Mouse (Mus musculus) right cerebral cortex, adult 2 months (tissue): ENCODE results near the gene Dnaic2.

Experiments
- DNase-seq, 2 experiments: peaks; one replicate each; pipeline ENCODE4 v3.0.0; 2021 to 2022; ENCODE audit warnings: low spot score in 2 of 2

The Dnaic2 gene

GRCm38 (mm10) chr11:114747564-114748138 lies 20.4 kb downstream of the Dnaic2 start:
- no peak for DNase-seq

- peak in 1 of 2 experiments; percentile 26 for DNase-seq
Observed at GRCm38 (mm10) chr11:114764820-114765818, 37.9 kb downstream of the Dnaic2 start, which contains the start of gene Kif19a. Kif19a (plus strand) TSS chr11:114765388.

DNA sequence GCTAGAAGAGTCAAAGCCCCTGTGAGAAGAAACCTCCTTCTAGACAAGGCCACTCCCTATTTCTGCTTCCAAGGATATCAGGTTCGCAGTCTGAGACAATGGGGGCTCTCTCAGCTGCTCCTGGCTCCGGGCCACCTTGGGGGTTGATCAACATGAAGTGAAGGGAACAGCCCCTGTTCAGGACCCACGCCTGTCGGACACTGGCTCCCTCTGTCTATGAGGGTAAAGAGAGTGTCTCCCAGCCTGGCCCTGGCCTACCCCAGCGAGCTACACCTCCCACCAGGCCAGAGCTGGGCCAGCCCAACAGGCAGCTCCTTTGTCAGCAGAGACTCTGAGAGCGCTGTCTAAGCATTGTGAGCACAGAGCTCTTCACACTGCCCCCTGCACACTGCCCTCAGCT lies 42.7 kb downstream of the Dnaic2 start:
- DNase-seq, result no peak

DNA sequence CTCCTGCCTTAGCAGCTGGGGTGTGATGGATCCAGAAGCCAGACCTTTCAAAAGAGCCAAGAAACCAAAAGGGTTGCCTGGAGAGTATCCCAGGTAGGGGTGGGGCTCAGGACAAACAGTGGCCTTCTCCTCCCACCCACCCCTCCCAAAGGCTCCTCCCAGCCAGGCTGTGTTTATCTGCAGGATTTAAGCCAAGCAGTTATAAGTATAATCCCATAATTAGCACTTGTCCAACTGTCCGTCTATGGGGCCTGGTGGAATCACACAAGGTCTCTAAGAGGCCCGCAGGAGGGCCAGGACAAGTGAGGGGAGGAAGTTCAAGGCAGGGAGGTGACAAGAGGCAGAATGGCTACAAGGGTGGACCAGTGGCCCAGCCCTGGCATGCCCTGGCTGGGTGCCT lies 44.7 kb downstream of the Dnaic2 start:
- no peak for DNase-seq

DNA sequence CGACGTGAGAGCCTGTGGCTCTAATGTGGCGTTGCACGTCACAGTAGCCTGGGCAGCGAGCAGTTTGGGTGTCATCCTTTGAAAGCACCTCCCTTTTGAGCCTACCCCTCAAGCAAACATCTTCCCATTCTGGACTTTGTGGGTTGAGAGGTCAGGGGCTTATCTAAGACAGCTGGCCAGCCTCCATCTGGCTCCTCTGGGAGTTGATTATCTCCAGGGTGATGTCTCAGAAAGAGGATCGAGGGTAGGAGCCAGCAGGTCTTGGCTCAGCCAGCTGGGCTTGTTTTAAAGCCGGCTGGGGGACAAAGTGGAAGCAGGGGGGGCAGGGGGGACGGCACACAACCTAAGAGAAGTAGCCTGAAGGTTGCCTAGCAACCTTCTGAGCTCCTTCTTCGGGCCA lies 52.9 kb downstream of the Dnaic2 start:
- DNase-seq, result no peak

DNA sequence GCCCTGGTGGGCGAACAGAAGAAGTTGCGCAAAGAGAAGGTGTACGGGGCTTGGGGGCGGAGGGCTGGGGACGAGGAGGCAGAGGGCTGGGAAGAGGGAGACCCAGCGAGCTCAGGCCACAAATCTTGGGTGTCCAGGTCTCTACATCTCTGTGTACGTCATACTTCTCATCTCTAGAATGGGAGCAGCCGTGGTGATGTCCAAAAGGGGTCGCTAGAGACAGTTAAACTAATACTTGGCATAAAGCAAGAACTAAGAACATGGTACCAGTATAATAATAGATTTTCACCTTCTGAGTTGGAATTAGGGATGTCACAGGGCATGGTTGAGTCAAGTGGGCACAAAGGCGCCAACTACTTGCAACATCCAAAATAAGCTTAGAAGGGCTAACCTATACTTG lies 58.7 kb downstream of the Dnaic2 start:
- no peak for DNase-seq

DNA sequence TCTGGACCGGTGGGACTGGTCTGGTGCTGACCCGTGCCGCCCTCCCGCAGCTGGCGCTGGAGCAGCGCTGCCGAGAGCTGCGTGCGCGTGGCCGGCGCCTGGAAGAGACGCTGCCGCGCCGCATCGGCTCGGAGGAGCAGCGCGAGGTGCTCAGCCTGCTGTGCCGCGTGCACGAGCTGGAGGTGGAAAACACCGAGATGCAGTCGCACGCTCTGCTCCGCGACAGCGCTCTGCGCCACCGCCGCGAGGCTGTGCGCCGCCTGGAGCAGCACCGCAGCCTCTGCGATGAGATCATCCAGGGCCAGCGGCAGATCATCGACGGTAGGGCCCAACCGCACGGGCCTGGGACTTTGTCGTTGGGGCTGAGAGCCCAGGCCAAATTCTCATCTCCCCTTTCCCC lies 59.1 kb downstream of the Dnaic2 start:
- peak; percentile 66 to 72 for DNase-seq

DNA sequence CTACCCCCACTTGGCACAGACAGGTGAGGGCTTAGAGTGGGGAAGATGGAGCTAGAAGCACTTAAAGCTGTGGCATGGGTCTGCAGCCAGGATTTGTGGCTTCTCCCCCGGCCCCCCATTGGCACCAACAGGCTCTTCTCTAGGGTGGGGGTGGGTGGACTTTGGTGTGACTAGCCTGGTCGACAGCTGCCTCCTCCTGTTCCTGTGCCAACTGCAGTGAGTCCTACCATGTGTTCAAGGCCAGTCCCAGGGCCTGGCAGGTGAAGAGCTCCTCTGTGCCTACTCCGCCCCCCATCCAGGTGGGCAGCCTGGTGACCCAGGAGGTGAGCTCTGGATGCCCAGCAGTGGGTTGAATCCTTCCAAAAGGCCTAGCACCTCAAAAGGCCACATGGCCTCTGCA lies 60.4 kb downstream of the Dnaic2 start:
- no peak for DNase-seq

DNA sequence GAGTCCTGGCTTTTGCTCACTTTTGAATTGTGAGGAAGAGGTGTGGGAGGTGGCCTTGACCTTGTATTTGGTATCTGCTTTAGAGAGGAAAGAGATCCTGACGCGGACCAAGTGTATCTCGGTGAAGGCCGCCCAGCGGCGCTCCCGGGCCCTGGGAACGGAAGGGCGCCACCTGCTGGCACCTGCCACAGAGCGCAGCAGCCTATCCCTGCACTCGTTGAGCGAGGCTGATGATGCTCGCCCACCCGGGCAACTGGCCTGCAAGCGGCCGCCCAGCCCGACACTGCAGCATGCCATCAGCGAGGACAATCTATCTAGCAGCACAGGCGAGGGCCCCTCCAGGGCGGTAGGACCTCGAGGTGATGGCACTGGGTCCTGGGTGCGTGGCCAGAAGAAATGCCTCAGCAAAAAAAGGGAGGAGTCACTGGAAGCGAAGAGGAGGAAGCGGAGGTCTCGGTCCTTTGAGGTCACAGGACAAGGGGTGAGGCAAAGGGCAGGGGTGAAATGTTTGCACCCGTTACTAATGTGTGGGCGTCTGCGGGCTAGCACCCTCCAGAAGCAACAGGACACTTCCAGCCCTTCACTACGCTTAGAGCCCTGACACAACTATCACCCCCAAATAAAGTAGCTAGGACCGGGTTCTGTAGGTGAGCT lies 62.0 kb downstream of the Dnaic2 start:
- DNase-seq, result peak; percentile 78 to 79

DNA sequence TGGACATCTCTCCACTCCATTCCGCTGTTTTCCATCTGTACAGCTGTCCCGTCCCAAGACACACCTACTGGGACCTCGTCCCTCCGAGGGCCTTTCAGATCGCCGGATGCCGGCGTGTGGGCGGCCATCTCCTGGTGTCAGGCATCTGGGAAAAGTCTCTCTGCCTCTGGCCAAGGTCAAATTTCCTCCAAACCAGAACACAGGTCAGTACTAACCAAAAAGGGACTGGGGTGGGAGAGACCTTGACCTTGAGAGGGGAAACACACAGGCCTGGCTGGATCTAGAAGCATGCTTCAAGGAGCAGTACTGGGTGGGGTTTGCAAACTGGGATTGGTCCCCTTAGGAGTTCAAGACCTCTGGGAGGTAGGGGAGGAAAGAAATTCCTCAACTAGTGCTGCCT lies 62.5 kb downstream of the Dnaic2 start:
- DNase-seq, result no peak

DNA sequence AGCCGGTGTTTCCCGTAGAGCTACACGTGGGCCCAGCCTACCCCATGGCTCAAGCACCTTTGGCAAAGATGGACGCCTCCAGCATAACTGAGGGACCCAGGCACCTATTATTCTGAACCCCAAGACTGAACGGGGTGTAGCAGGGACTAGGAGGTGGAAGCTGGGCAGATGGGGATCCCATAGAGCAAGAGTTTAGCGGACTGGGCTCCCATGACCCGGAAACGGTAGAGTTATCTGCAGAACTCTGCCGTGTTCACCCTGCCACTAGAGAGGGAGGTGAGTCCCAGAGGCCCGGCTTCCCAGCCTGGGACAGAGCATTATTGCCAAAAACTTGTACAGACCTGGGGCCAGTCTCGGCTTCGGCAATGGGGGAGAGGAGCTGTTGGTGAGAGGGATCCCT lies 63.0 kb downstream of the Dnaic2 start:
- no peak for DNase-seq

DNA sequence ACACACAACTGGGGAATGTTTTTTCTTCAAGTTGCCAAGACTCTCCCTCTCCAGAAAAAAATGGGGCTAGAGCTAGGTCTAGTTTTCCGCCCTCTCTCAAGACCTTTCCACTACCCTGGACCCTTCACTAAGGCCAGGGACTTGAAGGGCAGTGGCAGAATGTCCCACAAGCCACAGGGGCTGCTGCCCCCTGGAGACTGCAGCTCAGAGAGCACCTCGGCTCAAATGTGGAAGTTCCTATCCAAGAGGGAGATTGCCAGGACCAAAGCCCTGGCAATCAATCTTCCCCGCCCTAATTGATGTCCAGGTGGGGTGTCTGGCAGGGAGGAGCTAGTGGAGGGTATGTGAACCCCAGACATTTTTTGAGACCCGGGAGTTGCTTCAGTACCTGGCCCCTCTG lies 63.6 kb downstream of the Dnaic2 start:
- DNase-seq, result no peak

DNA sequence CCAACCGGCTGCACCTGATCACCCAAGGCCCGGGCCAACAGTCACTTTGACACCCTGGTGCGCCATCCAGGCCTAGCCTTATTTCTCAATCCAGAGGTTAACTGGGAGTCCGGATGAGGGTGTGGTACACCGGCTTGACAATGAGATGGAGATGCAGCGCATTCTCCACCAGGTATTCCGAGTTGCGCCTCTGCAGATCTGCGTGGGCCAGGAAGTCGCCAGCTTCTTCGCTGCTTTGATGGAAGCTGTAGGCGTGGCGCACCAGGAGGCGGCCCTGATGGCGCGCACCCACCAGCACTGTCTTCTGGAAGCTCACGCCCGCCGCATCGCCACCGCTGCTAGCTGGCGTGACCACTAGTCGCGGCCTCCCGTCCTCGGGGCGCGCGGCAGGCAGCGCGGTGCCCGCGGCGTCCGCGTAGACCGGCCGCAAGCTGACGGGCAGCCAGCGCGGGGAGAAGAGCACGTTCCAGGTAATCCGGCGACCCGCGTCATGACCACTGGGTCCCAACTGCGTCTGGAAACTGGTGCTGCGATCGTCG lies 64.2 kb downstream of the Dnaic2 start:
- DNase-seq, result peak; percentile 44

DNA sequence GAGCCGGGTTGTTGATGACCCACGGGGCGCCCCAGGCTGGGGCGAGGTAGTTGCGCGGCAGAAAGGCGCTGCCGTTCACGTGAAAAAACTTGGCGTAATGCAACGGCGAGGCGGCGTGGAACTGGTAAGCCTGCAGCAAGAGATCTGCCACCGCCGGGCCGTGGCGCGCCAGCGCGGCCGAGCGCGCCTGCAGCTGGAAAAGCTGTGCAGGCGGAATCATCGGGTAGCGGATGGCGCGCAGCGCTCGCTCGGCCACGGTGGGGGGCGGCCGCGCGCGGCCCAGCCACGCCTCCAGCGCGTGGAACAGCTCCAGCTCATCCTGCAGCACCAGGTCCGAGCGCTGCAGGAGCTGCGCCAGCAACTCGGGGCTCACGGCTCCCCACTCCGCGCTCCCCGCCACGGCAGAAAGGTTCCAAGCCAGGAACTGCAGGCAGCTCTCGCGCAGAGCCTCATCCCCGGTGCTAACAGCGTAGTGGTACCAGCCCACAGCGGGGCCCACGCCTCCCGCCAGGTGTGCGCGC lies 64.7 kb downstream of the Dnaic2 start:
- DNase-seq, result peak; percentile 53

DNA sequence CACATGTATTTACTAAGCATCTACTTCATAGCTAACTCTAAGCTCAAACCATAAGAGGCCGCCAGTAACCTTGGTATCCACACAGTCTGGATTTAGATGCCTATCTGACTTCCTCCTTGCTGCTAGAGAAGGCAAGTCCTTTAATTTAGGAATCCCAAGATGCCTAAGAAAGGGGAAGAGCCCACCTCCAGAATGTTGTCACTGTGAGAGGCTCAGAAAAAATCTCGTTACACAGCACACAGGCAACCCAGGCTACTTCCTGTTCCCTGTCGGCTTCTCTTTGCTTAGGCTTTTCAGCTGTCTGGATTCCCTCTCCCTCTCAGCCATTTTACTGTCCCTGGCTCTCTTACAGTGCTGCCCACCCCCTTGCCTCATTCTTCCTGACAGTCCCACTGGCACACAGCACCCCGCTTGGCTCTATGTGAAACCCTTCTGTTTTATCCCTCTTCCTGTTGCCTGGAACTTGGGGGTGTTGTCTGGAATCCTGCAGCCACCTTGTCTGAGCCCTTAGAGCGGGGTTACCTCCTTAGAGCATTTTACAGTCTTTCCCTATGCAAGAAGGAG lies 65.8 kb downstream of the Dnaic2 start:
- DNase-seq, result no peak

- no peak for DNase-seq
Observed at GRCm38 (mm10) chr11:114793868-114794545, 66.8 kb downstream of the Dnaic2 start.

- no peak for DNase-seq
Observed at GRCm38 (mm10) chr11:114794691-114795090, 67.5 kb downstream of the Dnaic2 start.

DNA sequence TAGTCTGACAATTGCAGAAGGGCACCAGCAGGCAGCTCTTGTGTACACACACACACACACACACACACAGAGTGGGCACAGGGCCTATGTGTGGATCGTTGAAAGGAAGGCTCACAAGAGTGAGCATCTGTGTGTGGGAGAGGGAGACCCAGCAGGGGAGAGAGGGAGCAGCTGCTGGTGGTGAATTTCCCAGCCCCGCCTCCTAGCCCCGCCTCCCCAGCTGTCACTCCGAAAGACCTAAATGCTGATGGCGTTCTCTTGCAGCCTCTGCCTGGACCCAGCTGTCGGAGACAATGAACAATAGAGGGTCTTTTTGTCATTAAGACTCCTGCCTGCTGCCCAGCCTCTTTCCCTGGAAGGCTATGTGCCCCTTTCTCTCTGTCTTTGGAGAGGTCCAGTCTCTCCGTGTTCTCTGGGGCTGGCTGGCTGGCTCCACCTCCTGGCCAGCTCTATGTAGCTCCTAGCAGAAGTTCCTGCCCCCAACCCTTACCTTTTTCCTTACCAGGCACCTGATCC lies 68.1 kb downstream of the Dnaic2 start:
- DNase-seq, result peak; percentile 93 to 94

DNA sequence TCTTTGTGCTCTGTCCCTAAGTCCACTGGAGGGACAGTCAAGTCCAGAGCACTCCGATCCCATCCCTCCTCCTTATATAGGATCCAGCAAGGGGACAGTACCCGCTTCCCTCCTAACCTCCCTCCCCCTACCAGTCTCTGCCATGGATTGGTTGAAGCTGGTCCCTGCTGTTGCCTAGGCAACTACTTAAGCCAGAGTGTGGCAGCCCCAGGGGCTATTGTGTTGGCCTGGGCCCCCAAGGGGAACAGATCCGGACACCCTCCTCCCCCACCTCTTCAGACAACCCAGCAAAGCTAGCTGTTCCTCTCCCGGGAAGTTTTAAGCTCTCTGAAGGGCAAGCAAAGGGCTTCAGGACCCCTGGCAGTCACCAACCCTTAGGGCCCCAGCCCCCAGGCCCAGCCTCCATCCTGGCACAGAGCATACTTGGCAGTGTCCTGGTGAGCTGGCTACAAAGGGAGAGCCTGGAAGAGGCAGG lies 68.7 kb downstream of the Dnaic2 start, which contains the start of gene Btbd17:
Gene Btbd17, minus strand, starts transcription at position 98 of the 475 bp plus-strand sequence.
- peak; percentile 41 to 52 for DNase-seq

- no peak for DNase-seq
Observed at GRCm38 (mm10) chr11:114797176-114797575, 70.0 kb downstream of the Dnaic2 start.

DNA sequence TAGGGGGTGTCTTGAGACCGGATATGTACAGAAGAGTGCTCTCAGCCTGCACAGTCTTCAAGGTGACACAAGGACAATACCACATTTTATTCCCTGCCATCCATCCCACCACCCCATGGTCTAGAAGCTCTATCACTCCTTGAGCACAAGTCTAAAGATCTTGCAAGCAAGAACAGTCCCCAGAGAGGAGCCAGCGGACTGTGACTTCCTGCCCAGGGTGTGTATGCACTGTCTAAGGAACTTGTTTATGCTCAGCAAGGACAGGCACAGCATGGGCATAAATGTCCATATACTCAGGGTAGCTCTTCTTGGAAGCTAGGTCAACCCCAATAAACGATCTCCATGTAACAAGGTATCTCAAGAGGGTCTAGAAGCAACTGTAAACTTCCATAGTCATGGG lies 70.8 kb downstream of the Dnaic2 start:
- DNase-seq, result no peak
